Mouse (Mus musculus) left cerebral cortex, postnatal 4 days (tissue): ENCODE data around the gene Mettl1. TPM values are rescaled to one million over a fixed set of nuclear protein-coding genes. Genes with fewer than 3 reads are reported as not detected.
"Not testable (repeated sequence)": the region's sequence is repeated elsewhere in the genome, so short reads cannot be mapped to it uniquely, and the experiment has no call there.

Experiments
- DNase-seq: peaks from one replicate; pipeline ENCODE4 v3.0.0-alpha.2; 2022
- intact Hi-C: fragments of 180-260 bp; cut with DNase I; formaldehyde crosslinking; loops from one replicate; pipeline ENCODE4 v1.15.1; 2025
- total RNA-seq, 2 experiments: library from RNA; stranded (reverse); gene quantifications; 2 replicates each; pipeline ENCODE4 v1.2.3; 2021

The Mettl1 gene
- total RNA-seq, 2 experiments from 2014 or later = 13.8 to 14.9 TPM

GRCm38 (mm10) chr10:127063913-127064870 lies 23.0 kb downstream of the Mettl1 start:
- DNase-seq = peak; percentile 32
- intact Hi-C loops = no loop called here

DNA sequence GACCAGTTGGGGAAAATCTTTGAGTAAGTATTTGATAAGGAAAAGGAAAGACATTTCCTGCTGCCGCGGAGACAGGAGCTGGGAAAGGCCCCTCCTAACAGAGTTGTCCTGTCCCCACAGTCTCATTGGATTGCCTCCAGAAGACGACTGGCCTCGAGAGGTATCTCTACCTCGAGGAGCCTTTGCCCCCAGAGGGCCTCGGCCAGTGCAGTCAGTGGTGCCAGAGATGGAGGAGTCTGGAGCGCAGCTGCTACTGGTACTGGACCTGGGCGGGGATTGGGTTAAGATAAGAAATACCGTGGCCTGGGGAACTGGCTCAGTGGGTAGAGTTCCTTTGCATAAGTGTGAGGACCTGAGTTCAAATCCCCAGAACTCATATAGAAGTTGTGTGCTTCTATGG lies 24.8 kb downstream of the Mettl1 start:
- intact Hi-C loops = no loop called here
- DNase-seq = no peak

DNA sequence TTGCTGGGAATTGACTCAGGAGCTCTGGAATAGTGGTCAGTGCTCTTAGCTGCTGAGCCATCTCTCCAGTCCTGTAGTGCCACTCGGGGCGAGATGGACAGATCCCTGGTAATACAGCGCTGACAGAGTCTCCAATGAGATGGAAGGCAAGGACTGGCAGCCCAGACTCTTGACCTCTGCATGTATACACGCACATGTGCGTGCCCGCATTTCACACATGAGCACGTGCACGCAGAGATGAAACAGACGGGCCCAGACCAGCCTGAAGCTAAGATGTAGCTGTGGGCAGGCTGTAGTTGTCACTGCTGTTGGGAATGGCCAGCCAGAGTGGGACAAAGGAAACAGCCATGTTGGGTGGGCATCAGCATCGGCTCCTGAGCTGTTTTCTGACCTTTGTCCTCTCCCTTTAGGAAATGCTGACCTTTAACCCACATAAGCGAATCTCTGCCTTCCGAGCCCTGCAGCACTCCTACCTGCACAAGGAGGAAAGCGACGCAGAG lies 25.4 kb downstream of the Mettl1 start:
- intact Hi-C loops = no loop called here
- DNase-seq = no peak

GRCm38 (mm10) chr10:127068360-127069038 lies 27.3 kb downstream of the Mettl1 start:
- intact Hi-C loops = no loop called here
- no peak for DNase-seq

GRCm38 (mm10) chr10:127069281-127070189 lies 28.3 kb downstream of the Mettl1 start:
- intact Hi-C loops = no loop called here
- peak; percentile 66 for DNase-seq

GRCm38 (mm10) chr10:127070190-127071121 lies 29.2 kb downstream of the Mettl1 start, which contains the start of gene Tspan31:
TSS of gene Tspan31 (minus strand) at chr10:127070264.
- DNase-seq = peak; percentile 89
- intact Hi-C loops = no loop called here

GRCm38 (mm10) chr10:127071203-127071602 lies 30.0 kb downstream of the Mettl1 start:
- intact Hi-C loops = no loop called here
- no peak for DNase-seq

DNA sequence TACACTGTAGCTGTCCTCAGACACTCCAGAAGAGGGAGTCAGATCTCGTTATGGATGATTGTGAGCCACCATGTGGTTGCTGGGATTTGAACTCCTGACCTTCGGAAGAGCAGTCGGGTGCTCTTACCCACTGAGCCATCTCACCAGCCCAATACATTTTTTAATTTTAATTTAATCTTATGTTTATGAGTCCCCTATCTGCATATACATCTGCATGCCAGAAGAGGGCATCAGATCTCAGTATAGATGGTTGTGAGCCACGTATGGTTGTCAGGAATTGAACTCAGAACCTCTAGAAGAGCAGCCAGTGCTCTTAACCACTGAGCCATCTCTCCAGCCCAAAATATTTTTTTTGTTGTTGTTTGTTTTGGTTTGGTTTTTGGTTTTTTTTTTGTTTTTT lies 31.1 kb downstream of the Mettl1 start:
- DNase-seq, intact Hi-C loops: not testable (repeated sequence)

DNA sequence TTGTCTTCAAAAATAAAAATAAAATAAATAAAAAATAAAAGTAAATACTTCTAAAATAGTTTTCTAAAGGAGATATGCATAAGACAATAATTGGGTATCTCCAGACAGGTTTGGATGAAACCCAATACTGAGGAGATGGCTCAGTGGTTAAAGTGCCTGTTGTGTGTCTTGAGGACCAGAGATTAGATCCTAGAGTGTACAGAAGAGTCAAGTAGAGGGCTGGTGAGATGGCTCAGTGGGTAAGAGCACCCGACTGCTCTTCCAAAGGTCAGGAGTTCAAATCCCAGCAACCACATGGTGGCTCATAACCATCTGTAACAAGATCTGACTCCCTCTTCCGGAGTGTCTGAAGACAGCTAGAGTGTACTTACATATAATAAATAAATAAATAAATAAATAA lies 31.8 kb downstream of the Mettl1 start:
- intact Hi-C loops, DNase-seq: not testable (repeated sequence)

DNA sequence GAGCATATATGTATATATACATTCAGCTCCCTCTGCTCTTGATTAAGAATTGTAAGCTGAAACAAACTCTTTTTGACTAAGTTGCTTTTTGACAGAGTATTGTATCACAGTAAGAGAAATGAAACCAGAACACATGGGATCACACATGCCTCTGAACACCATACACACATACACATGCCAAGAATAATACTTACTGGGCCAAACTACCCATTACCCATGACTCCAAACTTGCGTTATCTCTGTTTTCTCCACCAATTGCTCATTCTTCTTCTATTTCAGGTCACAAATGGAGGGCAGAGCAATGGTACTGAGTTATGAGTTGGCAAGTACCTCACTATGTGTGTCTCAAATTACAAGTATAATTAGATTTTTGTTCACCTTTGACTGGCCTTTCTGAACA lies 32.8 kb downstream of the Mettl1 start:
- intact Hi-C loops = no loop called here
- DNase-seq = no peak

DNA sequence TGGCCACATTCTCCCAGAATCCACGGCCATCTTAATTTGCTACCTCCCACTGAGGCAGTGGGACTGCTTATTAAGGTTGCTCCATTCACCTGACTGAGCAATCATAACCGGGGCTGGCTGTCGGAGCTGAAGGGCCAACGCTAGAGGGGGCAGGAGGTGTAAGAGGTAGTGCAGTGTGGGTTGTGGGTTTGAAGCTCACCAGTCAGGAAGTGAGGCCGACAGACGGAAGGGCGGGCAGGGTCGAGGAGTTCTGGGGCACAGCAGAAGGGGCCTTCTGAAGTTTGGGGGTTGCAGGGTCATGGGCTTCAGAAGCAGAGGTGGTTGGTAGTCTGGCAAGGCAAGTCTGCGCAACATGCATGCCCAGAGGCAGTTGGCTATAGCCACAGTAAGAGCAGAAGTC lies 33.9 kb downstream of the Mettl1 start, which contains the start of gene Agap2:
Agap2 (plus strand) TSS at position 205 of the 400 bp plus-strand sequence.
- intact Hi-C loops = no loop called here
- DNase-seq = no peak

GRCm38 (mm10) chr10:127075651-127076050 lies 34.4 kb downstream of the Mettl1 start:
- intact Hi-C loops = no loop called here
- DNase-seq = no peak

GRCm38 (mm10) chr10:127076082-127076481 lies 34.9 kb downstream of the Mettl1 start:
- DNase-seq = no peak
- intact Hi-C loops = no loop called here

- no peak for DNase-seq
- intact Hi-C loops = no loop called here
These were observed 36.3 kb downstream of the Mettl1 start for GRCm38 (mm10) chr10:127077515-127077914.

- intact Hi-C loops = no loop called here
These were observed 36.9 kb downstream of the Mettl1 start for GRCm38 (mm10) chr10:127078001-127078676.

GRCm38 (mm10) chr10:127078677-127079575 lies 37.7 kb downstream of the Mettl1 start:
- peak; percentile 65 for DNase-seq
- intact Hi-C loops = no loop called here

More at GRCm38 (mm10) chr10:127078001-127078676, 36.9 kb downstream of the Mettl1 start:
- DNase-seq = no peak

GRCm38 (mm10) chr10:127079665-127080391 lies 38.6 kb downstream of the Mettl1 start:
- peak; percentile 60 for DNase-seq
- intact Hi-C loops = no loop called here
